Mouse (Mus musculus) ES-Bruce4 (cell line): ENCODE data around the gene Bpifc.

Experiments used
- CTCF ChIP-seq: IDR thresholded peaks from one replicate; pipeline ENCODE4 v1.8.1; 2011; ENCODE audit warnings: low read depth, low read length
- EP300 ChIP-seq: IDR thresholded peaks from 2 replicates; pipeline ENCODE4 v1.6.1; 2011; ENCODE audit warnings: low read depth, low read length; ENCODE audit not compliant: insufficient read depth

GRCm38 (mm10) chr10:86044066-86044465 is 32.4 kb upstream of the Bpifc start:
- TF ChIP-seq CTCF: no peak
- no peak for TF ChIP-seq EP300
